Mouse (Mus musculus) megakaryocyte, embryonic 14.5 days (primary cell): ENCODE results near the gene Prr18. TPM values are rescaled to one million over a fixed set of nuclear protein-coding genes. Genes with fewer than 3 reads are reported as not detected.
"Not testable (repeated sequence)": the region's sequence is repeated elsewhere in the genome, so short reads cannot be mapped to it uniquely, and the experiment has no call there.

Source experiments
- H3K27me3 ChIP-seq: replicated peaks from 2 replicates; pipeline ENCODE3; 2012; ENCODE audit warnings: inconsistent platforms
- H3K36me3 ChIP-seq: replicated peaks from 2 replicates; pipeline ENCODE3; 2012; ENCODE audit warnings: low read length, inconsistent platforms, mixed read lengths
- H3K4me1 ChIP-seq: 2 replicates; pipeline ENCODE4 v1.6.1; 2012; ENCODE audit warnings: inconsistent platforms
- H3K4me3 ChIP-seq: replicated peaks from 2 replicates; pipeline ENCODE3; 2012; ENCODE audit warnings: moderate library complexity, mild to moderate bottlenecking, inconsistent platforms
- H3K9me3 ChIP-seq: 2 replicates; pipeline ENCODE4 v1.6.1; 2012; ENCODE audit warnings: inconsistent platforms
- FLI1 ChIP-seq: IDR thresholded peaks from 2 replicates; pipeline ENCODE4 v1.6.1; 2012; ENCODE audit warnings: low read length, inconsistent platforms, mixed read lengths
- GATA1 ChIP-seq: IDR thresholded peaks from 3 replicates; pipeline ENCODE4 v1.6.1; 2012; ENCODE audit warnings: mixed read lengths, low read length, inconsistent platforms, borderline replicate concordance
- polyA plus RNA-seq: library from polyadenylated mRNA; stranded (reverse); fragments of >175 nt; gene quantifications from 2 replicates; pipeline ENCODE4 v1.2.3, GENCODE M21; 2012; ENCODE audit warnings: low replicate concordance; ENCODE audit not compliant: insufficient read depth

Gene Prr18
- polyA plus RNA-seq, 1 experiment, result 0.48 TPM

DNA sequence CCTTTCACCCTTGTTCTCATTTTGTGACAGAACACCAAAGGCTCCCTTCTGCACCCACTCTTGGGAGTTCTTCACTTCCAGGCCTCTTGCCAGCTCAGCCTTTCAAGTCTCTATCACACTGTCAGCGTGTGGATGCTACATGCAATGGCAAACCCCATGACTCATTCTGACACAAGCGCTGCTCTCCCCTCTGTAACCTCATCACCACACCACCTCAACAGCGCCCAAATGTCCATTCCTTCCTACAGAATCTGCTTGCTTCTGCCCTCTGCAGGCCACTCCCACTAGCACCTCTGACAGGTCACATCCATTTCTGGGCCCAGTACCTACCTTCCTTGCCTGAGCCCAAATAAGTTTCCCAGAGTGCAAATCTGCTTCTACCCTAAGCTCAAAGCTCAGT lies 31.5 kb upstream of the Prr18 start:
- H3K4me1 ChIP-seq, result peaks cover 20% of the 10 kb centered on the region
- TF ChIP-seq FLI1 (no peak), GATA1 (no peak)
- no peaks in the 10 kb centered on the region for H3K36me3 ChIP-seq
- no peaks in the 10 kb centered on the region for H3K9me3 ChIP-seq
- peak overlapping the region; percentile 17 for H3K4me3 ChIP-seq
- H3K27me3 ChIP-seq, result peaks cover 1% of the 10 kb centered on the region

DNA sequence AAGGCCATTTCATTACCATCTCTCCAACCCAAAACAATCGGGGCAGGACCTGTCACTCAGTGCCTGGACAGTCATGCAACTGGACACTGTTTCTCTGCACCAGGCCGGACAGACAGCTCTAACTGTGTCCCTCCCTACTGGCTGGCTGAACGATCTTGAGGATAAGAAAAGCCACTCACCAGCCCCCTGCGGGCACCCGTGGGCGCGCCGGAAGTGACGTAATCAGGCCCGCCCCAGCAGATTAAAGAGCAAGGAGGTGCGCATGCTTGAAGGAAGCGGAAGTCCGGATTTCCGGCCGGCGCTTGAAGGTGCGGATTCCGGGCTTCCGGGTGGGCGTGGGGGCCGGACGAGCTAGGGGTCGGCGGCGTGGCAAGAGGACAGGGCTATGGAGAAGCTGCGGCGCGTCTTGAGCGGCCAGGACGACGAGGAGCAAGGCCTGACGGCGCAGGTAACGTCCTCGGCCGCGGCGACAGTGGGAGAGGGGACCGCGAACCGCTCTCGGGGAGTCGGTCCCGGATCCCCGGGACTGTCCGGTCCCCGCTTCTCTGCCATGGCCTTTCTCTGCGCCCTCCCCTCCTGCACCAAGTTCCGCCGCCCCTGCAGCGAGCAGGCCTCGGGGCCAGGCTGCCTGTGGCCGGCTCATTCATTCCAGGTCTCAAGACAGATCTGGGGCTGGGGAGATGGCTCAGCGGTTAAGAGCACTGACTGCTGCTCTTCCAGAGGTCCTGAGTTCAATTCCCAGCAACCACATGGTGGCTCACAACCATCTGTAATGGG lies 26.2 kb upstream of the Prr18 start, which contains the start of gene Sft2d1:
Gene Sft2d1 (plus strand): TSS at position 265 of the 777 bp plus-strand sequence.
- TF ChIP-seq FLI1, result peak; percentile 52; the same call in 1 of the 2 replicates
- TF ChIP-seq GATA1, result no peak

DNA sequence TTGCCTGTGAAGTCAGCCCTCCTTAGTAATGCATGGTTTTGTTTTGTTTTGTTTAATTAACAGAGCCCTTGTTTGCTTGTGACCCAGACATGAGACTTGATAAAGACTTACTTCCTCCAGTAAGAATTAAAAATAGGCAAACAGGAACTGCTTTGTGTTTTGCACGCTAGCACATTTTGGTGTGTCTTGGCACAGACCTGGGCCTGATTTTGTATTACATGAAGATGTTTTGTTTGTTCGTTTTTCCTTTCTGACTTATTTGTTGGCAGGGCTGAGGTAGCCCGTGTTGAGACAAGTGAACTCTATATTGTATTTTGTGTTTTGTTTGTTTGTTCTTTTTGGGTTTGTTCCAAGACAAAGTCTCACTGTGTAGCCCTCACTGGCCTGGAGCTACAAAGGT lies 25.5 kb upstream of the Prr18 start:
- no peak for TF ChIP-seq FLI1
- Histone ChIP-seq H3K4me1 (peaks cover 51% of the 10 kb centered on the region), H3K36me3 (peaks cover 37% of the 10 kb centered on the region), H3K4me3 (peak overlapping the region; percentile 95), H3K27me3 (no peaks in the 10 kb centered on the region), H3K9me3 (no peaks in the 10 kb centered on the region)

More for the DNA sequence above, 26.2 kb upstream of the Prr18 start, which contains the start of gene Sft2d1:
- Histone ChIP-seq H3K4me1 (peaks cover 46% of the 10 kb centered on the region), H3K4me3 (peak within 1 kb of the TSS; percentile 95), H3K9me3 (no peaks in the 10 kb centered on the region), H3K36me3 (peaks cover 30% of the 10 kb centered on the region), H3K27me3 (no peaks in the 10 kb centered on the region)

DNA sequence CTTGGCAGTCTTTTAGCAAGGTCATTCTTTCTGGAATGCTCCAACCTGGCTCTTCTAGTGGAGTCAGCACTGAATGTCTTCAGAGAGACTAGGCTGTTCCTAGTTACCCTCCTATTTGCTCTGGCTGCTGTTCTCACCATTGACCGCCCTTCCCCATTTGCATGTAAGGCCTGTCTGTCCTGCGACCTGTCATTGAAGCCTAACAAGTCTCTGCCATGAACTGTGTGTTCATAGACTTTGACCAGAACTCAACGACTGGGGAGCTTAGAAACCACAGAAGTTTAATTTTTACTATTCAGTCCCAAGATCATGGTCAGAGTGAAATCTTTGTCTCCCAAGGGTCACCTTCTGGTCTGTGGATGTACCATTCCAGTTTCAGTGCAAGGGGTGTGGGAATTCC lies 23.3 kb upstream of the Prr18 start:
- peaks cover 55% of the 10 kb centered on the region for H3K36me3 ChIP-seq
- H3K4me1 ChIP-seq, result peaks cover 60% of the 10 kb centered on the region
- TF ChIP-seq FLI1 (no peak), GATA1 (no peak)
- no peaks in the 10 kb centered on the region for H3K27me3 ChIP-seq
- H3K4me3 ChIP-seq, result no peak overlapping the region
- H3K9me3 ChIP-seq, result no peaks in the 10 kb centered on the region

GRCm38 (mm10) chr17:8316251-8316650 lies 21.0 kb upstream of the Prr18 start:
- Histone ChIP-seq H3K27me3 (no peaks in the 10 kb centered on the region), H3K4me3 (no peak overlapping the region), H3K9me3 (no peaks in the 10 kb centered on the region), H3K36me3 (peaks cover 72% of the 10 kb centered on the region), H3K4me1 (peaks cover 76% of the 10 kb centered on the region)
- TF ChIP-seq GATA1, result no peak
- TF ChIP-seq FLI1, result no peak

GRCm38 (mm10) chr17:8326877-8327276 lies 10.4 kb upstream of the Prr18 start:
- H3K4me3 ChIP-seq, H3K27me3 ChIP-seq, H3K9me3 ChIP-seq: not testable (repeated sequence)
- Histone ChIP-seq H3K4me1 (peaks cover 15% of the 10 kb centered on the region), H3K36me3 (peaks cover 69% of the 10 kb centered on the region)

DNA sequence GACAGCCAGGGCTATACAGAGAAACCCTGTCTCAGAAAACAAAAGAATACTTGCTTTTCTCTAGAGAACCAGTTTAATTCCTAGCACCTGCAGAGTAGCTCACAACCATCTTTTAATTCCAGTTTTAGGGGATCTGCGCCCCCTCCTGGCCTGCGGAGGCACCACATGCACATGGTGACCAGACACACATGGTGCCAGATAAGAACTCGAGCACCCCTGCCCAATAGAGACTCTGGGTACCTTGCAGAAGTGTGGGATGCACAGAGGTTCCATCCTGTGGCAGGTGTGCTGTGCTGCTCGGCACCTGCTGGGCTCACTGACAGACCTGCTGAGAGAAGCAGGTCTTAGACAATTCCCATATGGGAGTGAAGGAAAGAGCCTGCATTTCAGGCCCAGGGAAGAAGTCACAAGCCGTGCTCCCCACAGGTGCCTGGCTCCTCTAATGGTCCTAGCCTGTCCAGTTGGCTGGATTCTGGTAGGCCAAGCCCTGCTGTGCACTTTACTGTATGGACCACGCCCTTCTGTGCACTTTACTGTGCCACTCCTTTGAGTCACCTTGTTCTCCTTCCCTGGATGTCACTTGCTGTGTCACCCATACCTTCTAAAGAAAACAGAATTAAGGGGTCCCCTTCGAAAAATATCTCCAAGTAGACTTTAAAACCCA lies 8.6 kb upstream of the Prr18 start:
- peaks cover 9% of the 10 kb centered on the region; the same call in 1 of the 2 replicates for H3K4me1 ChIP-seq
- H3K36me3 ChIP-seq, result peaks cover 53% of the 10 kb centered on the region
- H3K4me3 ChIP-seq, result no peak overlapping the region
- no peaks in the 10 kb centered on the region for H3K27me3 ChIP-seq
- TF ChIP-seq GATA1, result no peak
- TF ChIP-seq FLI1, result no peak
- peaks cover 7% of the 10 kb centered on the region for H3K9me3 ChIP-seq

DNA sequence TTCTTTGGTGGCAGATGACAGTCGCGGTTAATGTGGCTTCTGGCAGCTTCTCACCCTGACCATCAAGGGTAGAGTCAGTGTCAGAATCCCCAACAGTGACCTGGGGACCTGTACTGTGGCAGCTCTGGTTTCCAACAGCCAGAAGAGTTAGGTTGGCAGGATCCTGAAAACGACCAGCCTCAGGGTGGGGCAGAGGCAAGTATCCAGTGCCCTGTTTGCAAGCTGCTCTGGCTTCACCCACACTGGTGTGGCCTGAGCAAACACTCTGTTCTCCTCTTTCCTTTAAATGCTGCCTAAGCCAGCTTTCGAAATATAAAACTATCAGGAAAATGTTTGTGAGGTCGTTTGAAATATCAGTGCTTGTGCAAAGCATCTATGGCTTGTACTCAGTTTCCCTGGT lies 6.7 kb upstream of the Prr18 start:
- H3K27me3 ChIP-seq, result no peaks in the 10 kb centered on the region
- H3K9me3 ChIP-seq, result peaks cover 7% of the 10 kb centered on the region
- H3K4me1 ChIP-seq, result peaks cover 8% of the 10 kb centered on the region; the same call in 1 of the 2 replicates
- no peak overlapping the region for H3K4me3 ChIP-seq
- H3K36me3 ChIP-seq, result peaks cover 34% of the 10 kb centered on the region
- TF ChIP-seq GATA1 (no peak), FLI1 (no peak)

DNA sequence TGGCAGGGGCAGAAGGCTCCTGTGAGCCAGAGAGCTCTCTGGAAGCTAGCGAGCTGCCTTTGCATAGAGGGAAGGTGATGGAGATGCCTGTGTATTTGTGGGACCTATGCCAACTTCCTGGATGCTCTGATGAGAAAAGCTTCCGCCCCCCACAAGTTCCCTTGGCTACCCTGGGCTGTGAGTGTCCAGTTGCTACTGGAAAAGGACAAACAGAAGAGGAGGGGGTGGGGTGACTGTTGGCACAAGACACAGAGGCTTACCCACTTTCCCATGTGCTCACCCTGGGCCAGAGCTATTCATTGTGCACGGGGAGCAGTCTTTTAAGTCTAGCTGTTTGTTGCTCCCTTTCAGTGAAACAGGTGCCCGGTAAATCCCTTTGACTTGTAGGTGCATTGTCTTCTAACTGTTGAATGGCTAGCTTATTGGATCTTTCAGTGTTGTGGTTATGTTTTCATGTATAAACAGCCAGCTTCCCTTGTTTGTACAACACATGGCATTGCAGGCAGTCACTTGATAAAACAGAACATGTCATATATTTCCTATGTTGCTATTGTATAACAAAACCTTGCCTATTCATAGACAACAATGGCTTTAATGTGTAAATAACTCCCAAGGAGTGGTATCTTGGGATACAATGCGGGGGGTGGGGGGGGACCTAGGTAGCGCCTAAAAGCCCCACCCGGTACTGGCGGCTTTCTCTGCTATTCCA lies 2.6 kb downstream of the Prr18 start:
- peaks cover 60% of the 10 kb centered on the region for H3K27me3 ChIP-seq
- peaks cover 23% of the 10 kb centered on the region for H3K4me1 ChIP-seq
- H3K4me3 ChIP-seq, result no peak overlapping the region
- no peak for TF ChIP-seq GATA1
- no peak for TF ChIP-seq FLI1
- peaks cover 10% of the 10 kb centered on the region for H3K36me3 ChIP-seq
- H3K9me3 ChIP-seq, result peaks cover 15% of the 10 kb centered on the region

DNA sequence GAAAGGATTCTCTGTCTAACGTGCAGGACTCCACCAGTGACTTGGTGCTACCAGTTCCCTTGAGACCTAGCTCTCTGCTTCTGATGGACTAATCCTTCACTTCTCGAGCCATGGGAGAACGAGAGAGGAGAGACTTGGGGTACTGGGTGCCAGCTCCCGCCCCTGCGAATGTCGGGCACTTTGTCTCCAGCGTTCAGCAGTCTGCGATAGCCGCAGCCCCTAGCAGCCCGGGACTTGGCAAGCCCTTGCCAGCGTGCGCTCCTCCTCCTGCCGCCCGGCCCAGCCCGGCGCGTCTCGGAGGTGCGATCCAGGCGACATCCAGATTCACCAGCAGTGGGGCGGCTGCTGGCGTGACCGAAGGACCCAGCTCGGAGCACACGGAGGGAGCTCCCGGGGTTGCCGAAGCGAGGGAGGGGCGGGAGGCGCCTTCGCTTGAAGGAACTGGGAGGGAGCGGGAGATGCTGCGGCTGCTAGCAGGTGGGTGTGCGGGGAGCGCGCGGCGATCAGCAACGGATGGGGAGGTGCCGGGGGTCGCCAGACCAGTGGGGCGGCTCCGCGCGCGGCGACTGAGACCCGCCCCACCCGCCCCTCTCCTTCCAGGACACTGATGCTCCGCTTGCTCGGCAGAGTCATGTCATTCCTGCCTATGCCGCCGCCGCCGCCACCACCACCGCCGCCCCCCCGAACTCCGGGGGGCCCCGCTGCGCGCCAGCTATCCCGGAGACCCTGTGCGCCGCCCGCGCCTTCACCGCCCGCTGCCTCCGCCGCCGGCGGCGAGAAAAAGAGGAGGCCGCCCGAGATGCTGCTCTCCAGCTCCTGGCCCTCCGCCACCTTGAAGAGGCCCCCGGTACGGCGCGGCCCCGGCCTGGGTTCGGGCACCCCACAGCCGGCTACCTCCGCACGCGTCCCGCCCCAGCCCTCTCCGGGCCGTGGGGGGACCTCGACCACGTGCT lies 3.4 kb downstream of the Prr18 start:
- Histone ChIP-seq H3K9me3 (peaks cover 15% of the 10 kb centered on the region), H3K27me3 (peaks cover 66% of the 10 kb centered on the region), H3K36me3 (peaks cover 10% of the 10 kb centered on the region), H3K4me3 (peak overlapping the region; percentile 82), H3K4me1 (peaks cover 23% of the 10 kb centered on the region)
- TF ChIP-seq GATA1 (no peak), FLI1 (no peak)
